Mouse (Mus musculus) megakaryocyte, embryonic 14.5 days (primary cell): ENCODE measurements at regions not wholly inside any gene's neighbourhood (a gene's known extent, or its start where the extent isn't known, plus 50 kb on each side); places are given as distances from the start of the nearest gene placed in this dataset.

Experiments used
- FLI1 ChIP-seq: IDR thresholded peaks from 2 replicates; pipeline ENCODE4 v1.6.1; 2012; ENCODE audit warnings: low read length, inconsistent platforms, mixed read lengths
- GATA1 ChIP-seq: IDR thresholded peaks from 3 replicates; pipeline ENCODE4 v1.6.1; 2012; ENCODE audit warnings: mixed read lengths, low read length, inconsistent platforms, borderline replicate concordance

DNA sequence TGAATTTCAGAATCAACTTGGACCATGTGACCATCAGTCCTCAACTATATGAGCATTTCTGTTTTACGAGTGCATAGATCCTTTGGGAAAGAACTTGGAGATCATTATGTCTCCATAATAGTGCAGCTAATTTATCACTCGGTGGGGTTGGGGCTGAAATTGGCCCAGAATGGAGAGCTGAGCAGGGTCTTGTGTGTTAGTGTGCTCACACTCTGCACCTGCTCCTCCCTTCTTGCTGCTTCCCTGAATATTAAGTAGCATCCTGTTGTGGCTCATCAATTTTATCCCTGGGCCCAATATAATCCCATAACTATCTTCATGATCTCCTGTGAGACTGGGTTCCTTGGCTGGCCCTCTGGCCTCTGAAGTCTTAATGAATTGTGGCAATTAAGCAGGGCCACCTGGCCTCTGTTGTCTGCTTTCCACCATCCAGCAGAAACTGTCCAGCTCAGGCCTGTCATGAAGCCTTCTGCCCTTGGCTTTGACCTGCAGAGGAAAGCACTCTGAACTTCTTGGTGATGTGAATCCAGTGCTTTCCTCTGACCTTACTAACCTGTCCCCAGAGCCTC lies 66.7 kb upstream of the Opcml start:
- TF ChIP-seq GATA1 (no peak), FLI1 (no peak)
